Mouse (Mus musculus): ENCODE data around the gene Slc12a7. TPM values are rescaled to one million over a fixed set of nuclear protein-coding genes. Genes with fewer than 3 reads are reported as not detected.

Slc12a7 gene
- polyA plus RNA-seq, 1 experiment from 2014 or later = 40.6 TPM

GRCm38 (mm10) chr13:73767224-73767623 is 34.3 kb downstream of the Slc12a7 start:
- H3K9me3 ChIP-seq = no peaks in the 10 kb centered on the region
- no peaks in the 10 kb centered on the region for H3K27me3 ChIP-seq
- H3K4me3 ChIP-seq (replicated peaks) = no peak overlapping the region
- H3K36me3 ChIP-seq (replicated peaks) = peaks cover 6% of the 10 kb centered on the region; the same call in 1 of the 2 replicates
- no peak for ATAC-seq (ENCODE audit: low FRiP score)
- no peak overlapping the region for H3K27ac ChIP-seq
- H3K4me2 ChIP-seq = no peak overlapping the region
- no peak overlapping the region for H3K9ac ChIP-seq
- peaks cover 61% of the 10 kb centered on the region for H3K4me1 ChIP-seq
- 88% methylated on average over 8 of the region's 8 CpGs for WGBS

- WGBS = 95% methylated on average over 5 of the region's 5 CpGs
- Histone ChIP-seq H3K9ac (no peak overlapping the region), H3K27ac (no peak overlapping the region), H3K4me2 (no peak overlapping the region), H3K9me3 (no peaks in the 10 kb centered on the region), H3K27me3 (no peaks in the 10 kb centered on the region), H3K36me3 (replicated peaks) (peaks cover 6% of the 10 kb centered on the region; the same call in 1 of the 2 replicates), H3K4me3 (replicated peaks) (no peak overlapping the region), H3K4me1 (peaks cover 66% of the 10 kb centered on the region)
- ATAC-seq (ENCODE audit: low FRiP score) = no peak
Measured at GRCm38 (mm10) chr13:73767754-73768153, 34.9 kb downstream of the Slc12a7 start.

- 82% methylated on average over 3 of the region's 3 CpGs for WGBS
- peaks cover 6% of the 10 kb centered on the region; the same call in 1 of the 2 replicates for H3K36me3 ChIP-seq (replicated peaks)
Measured at GRCm38 (mm10) chr13:73768311-73768710, 35.4 kb downstream of the Slc12a7 start.

GRCm38 (mm10) chr13:73769916-73770682 is 37.2 kb downstream of the Slc12a7 start:
- no peak for ATAC-seq (ENCODE audit: low FRiP score)
- no peak overlapping the region for H3K4me2 ChIP-seq
- peaks cover 55% of the 10 kb centered on the region for H3K4me1 ChIP-seq
- 88% methylated on average over 4 of the region's 4 CpGs for WGBS
- H3K4me3 ChIP-seq (replicated peaks) = no peak overlapping the region
- H3K36me3 ChIP-seq (replicated peaks) = peaks cover 13% of the 10 kb centered on the region
- no peak overlapping the region for H3K27ac ChIP-seq
- no peaks in the 10 kb centered on the region for H3K27me3 ChIP-seq
- no peak overlapping the region for H3K9ac ChIP-seq
- H3K9me3 ChIP-seq = no peaks in the 10 kb centered on the region

More at GRCm38 (mm10) chr13:73768311-73768710, 35.4 kb downstream of the Slc12a7 start:
- Histone ChIP-seq H3K27me3 (no peaks in the 10 kb centered on the region), H3K4me3 (replicated peaks) (no peak overlapping the region), H3K27ac (no peak overlapping the region), H3K4me2 (no peak overlapping the region), H3K9me3 (no peaks in the 10 kb centered on the region), H3K4me1 (peaks cover 68% of the 10 kb centered on the region), H3K9ac (no peak overlapping the region)
- no peak for ATAC-seq (ENCODE audit: low FRiP score)

GRCm38 (mm10) chr13:73771131-73771530 is 38.2 kb downstream of the Slc12a7 start:
- no peak overlapping the region for H3K27ac ChIP-seq
- no peak for ATAC-seq (ENCODE audit: low FRiP score)
- no peak overlapping the region for H3K4me3 ChIP-seq (replicated peaks)
- no peak overlapping the region for H3K9ac ChIP-seq
- H3K4me1 ChIP-seq = peaks cover 46% of the 10 kb centered on the region
- no peaks in the 10 kb centered on the region for H3K27me3 ChIP-seq
- H3K36me3 ChIP-seq (replicated peaks) = peaks cover 13% of the 10 kb centered on the region
- WGBS = 61% methylated on average over 3 of the region's 3 CpGs
- H3K4me2 ChIP-seq = no peak overlapping the region
- no peaks in the 10 kb centered on the region for H3K9me3 ChIP-seq

GRCm38 (mm10) chr13:73772655-73773054 is 39.8 kb downstream of the Slc12a7 start:
- no peak for ATAC-seq (ENCODE audit: low FRiP score)
- Histone ChIP-seq H3K9me3 (no peaks in the 10 kb centered on the region), H3K4me3 (replicated peaks) (no peak overlapping the region), H3K9ac (no peak overlapping the region), H3K36me3 (replicated peaks) (peaks cover 13% of the 10 kb centered on the region), H3K27ac (0 out of 2 replicates have a peak overlapping the region, but pooled peaks have one; percentile 16), H3K27me3 (no peaks in the 10 kb centered on the region), H3K4me2 (no peak overlapping the region), H3K4me1 (peaks cover 34% of the 10 kb centered on the region)
- 52% methylated on average over 2 of the region's 2 CpGs for WGBS

GRCm38 (mm10) chr13:73773519-73774205 is 40.8 kb downstream of the Slc12a7 start:
- H3K4me2 ChIP-seq = no peak overlapping the region
- H3K4me1 ChIP-seq = peaks cover 25% of the 10 kb centered on the region
- H3K4me3 ChIP-seq (replicated peaks) = no peak overlapping the region
- H3K27ac ChIP-seq = no peak overlapping the region
- no peak for ATAC-seq (ENCODE audit: low FRiP score)
- H3K9ac ChIP-seq = no peak overlapping the region
- peaks cover 7% of the 10 kb centered on the region for H3K36me3 ChIP-seq (replicated peaks)
- H3K27me3 ChIP-seq = no peaks in the 10 kb centered on the region
- 39% methylated on average over 4 of the region's 4 CpGs for WGBS
- H3K9me3 ChIP-seq = no peaks in the 10 kb centered on the region

- Histone ChIP-seq H3K9me3 (no peaks in the 10 kb centered on the region), H3K36me3 (replicated peaks) (peaks cover 7% of the 10 kb centered on the region), H3K4me3 (replicated peaks) (no peak overlapping the region), H3K27me3 (no peaks in the 10 kb centered on the region), H3K9ac (no peak overlapping the region), H3K4me1 (peaks cover 11% of the 10 kb centered on the region), H3K4me2 (no peak overlapping the region), H3K27ac (no peak overlapping the region)
- WGBS = 90% methylated on average over 4 of the region's 4 CpGs
- no peak for ATAC-seq (ENCODE audit: low FRiP score)
Measured at GRCm38 (mm10) chr13:73775786-73776185, 42.9 kb downstream of the Slc12a7 start.

- H3K27me3 ChIP-seq = no peaks in the 10 kb centered on the region
- H3K4me3 ChIP-seq (replicated peaks) = no peak overlapping the region
- H3K36me3 ChIP-seq (replicated peaks) = peaks cover 7% of the 10 kb centered on the region
- peaks cover 12% of the 10 kb centered on the region for H3K4me1 ChIP-seq
- no peak for ATAC-seq (ENCODE audit: low FRiP score)
- no peak overlapping the region for H3K4me2 ChIP-seq
- no peaks in the 10 kb centered on the region for H3K9me3 ChIP-seq
- 84% methylated on average over 3 of the region's 3 CpGs for WGBS
- H3K27ac ChIP-seq = no peak overlapping the region
- no peak overlapping the region for H3K9ac ChIP-seq
Measured at GRCm38 (mm10) chr13:73777578-73777977, 44.7 kb downstream of the Slc12a7 start.

GRCm38 (mm10) chr13:73782486-73782885 is 49.6 kb downstream of the Slc12a7 start:
- Histone ChIP-seq H3K9ac (no peak overlapping the region), H3K9me3 (no peaks in the 10 kb centered on the region), H3K4me1 (peaks cover 7% of the 10 kb centered on the region; the same call in 1 of the 2 replicates), H3K27ac (no peak overlapping the region), H3K36me3 (replicated peaks) (peaks cover 46% of the 10 kb centered on the region), H3K4me3 (replicated peaks) (no peak overlapping the region), H3K27me3 (no peaks in the 10 kb centered on the region), H3K4me2 (no peak overlapping the region)
- WGBS = 43% methylated on average over 5 of the region's 5 CpGs
- no peak for ATAC-seq (ENCODE audit: low FRiP score)

GRCm38 (mm10) chr13:73792176-73792575 is 59.3 kb downstream of the Slc12a7 start:
- no peaks in the 10 kb centered on the region for H3K4me1 ChIP-seq
- no peaks in the 10 kb centered on the region for H3K9me3 ChIP-seq
- no peak overlapping the region for H3K27ac ChIP-seq
- H3K27me3 ChIP-seq = no peaks in the 10 kb centered on the region
- no peak for ATAC-seq (ENCODE audit: low FRiP score)
- peaks cover 96% of the 10 kb centered on the region for H3K36me3 ChIP-seq (replicated peaks)
- H3K4me2 ChIP-seq = no peak overlapping the region
- WGBS = 96% methylated on average over 4 of the region's 4 CpGs
- H3K9ac ChIP-seq = no peak overlapping the region
- no peak overlapping the region for H3K4me3 ChIP-seq (replicated peaks)

- peaks cover 96% of the 10 kb centered on the region for H3K36me3 ChIP-seq (replicated peaks)
- WGBS = 98% methylated on average over 5 of the region's 5 CpGs
- H3K9me3 ChIP-seq = no peaks in the 10 kb centered on the region
Measured at GRCm38 (mm10) chr13:73793171-73793570, 60.3 kb downstream of the Slc12a7 start.

More at GRCm38 (mm10) chr13:73793171-73793570, 60.3 kb downstream of the Slc12a7 start:
- Histone ChIP-seq H3K27ac (no peak overlapping the region), H3K27me3 (no peaks in the 10 kb centered on the region), H3K4me1 (no peaks in the 10 kb centered on the region), H3K4me3 (replicated peaks) (no peak overlapping the region), H3K9ac (no peak overlapping the region), H3K4me2 (no peak overlapping the region)
- ATAC-seq (ENCODE audit: low FRiP score) = no peak
